Mouse (Mus musculus): ENCODE measurements around the gene Spdye4a.

Gene Spdye4a

GRCm38 (mm10) chr5:143226790-143227189 is at the start of gene Spdye4a:
Gene Spdye4a (minus strand): TSS chr5:143226890.
- DNase-seq, result no peak

- no peak for DNase-seq
These were observed 49.1 kb upstream of the Spdye4a start for GRCm38 (mm10) chr5:143275761-143276160.

DNA sequence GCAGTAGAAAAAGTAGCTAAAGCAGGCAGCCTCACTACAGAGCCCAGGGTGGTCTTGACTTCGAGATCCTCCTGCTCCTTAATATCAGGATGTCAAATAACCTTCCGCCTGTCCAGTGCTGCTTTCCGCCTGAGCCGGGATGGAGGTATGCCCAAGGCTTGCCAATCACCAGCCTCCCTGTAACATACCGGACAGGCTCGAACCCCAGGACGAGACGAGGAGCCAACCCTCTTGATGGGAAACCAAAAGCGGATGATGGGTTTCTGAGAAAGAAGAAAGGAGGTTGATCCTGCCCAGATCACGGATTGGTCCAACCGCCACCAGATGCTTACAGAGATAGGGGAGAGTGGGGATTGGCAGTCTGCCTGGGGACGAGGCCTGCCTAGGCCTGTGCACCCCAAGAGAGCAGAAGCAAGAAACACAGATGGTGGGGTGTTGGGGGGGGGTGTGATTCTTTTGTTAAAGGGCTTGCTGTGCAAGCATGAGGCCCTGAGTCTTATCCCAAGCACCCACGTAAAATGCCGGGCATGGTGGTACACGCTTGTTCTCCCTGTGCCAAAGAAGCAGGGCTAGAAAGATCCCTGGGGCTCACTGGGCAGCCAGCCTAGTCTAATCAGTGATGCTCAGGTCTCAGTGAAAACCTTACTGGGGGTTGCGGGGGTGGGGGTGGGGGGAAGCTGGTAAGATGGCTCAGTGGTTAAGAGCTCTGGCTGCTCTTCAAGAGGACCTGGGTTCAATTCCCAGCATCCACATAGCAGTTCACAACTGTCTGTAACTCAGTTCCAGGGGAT is 46.0 kb upstream of the Spdye4a start:
- DNase-seq, result no peak

- no peak for DNase-seq
These were observed 45.4 kb upstream of the Spdye4a start for GRCm38 (mm10) chr5:143272108-143272507.

GRCm38 (mm10) chr5:143271642-143272041 is 45.0 kb upstream of the Spdye4a start:
- no peak for DNase-seq

GRCm38 (mm10) chr5:143270151-143270519 is 43.4 kb upstream of the Spdye4a start:
- no peak for DNase-seq

DNA sequence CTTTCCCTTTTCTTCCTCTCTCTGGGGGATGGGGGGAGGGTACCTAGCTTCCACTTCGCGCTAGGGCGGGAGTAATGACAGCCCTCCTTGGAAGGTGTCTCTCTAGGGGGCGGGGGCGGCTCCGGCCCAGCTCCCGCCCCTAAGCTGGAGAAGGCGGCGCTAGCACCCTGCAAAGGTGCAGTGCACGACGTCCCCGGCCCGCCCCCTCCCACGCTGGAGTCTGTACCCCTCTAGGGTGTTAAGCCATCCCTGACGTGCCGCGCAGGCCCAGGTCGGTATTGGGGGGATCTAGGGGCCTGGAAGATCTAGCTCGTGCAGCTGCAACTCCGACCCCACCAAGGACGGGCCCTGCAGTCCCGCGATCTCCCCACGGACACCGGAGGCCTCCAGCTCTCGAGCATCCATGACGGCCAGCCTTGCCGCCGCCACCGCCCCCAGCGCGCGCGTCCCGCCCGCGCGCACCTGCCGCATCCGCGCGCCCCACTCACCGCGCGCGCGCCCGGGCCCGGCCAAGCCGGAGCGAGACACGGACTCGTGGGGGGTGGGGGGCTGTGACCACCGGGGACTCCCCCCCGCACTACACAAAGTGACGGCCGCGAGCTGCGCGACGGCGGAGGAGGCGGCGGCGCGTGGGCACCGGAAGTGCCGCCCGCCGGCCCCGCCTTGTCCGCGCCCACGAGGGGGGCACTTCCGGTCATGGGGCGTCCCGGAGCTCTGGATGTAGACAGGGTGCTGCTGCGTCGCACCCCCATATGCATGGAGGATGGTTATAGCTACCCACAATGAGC is 42.9 kb upstream of the Spdye4a start, which contains the start of gene Zfp316:
Gene Zfp316 (minus strand): TSS at position 660 of the 788 bp plus-strand sequence.
- peak; percentile 75 for DNase-seq

- DNase-seq, result no peak
These were observed 42.3 kb upstream of the Spdye4a start for GRCm38 (mm10) chr5:143268985-143269362.

DNA sequence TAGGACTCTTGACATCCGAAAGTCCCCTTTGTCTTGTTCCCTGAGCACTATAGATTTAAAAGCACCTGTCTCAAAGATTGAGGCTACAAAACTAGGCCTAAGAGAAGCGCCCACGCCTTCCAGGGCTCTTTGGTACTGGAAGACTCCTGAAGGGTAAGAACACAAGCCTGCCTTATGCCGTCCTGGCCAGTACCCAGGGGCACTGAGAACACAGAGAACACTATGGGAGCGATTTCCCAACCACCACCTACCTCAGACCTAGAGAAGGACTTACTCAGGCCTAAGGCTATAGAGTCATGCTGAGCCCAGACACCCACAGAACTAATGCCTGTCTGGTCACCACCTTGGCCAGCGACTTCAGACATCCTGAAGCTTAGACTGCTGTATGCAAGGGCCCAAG is 40.1 kb upstream of the Spdye4a start:
- no peak for DNase-seq

GRCm38 (mm10) chr5:143265409-143265808 is 38.7 kb upstream of the Spdye4a start:
- no peak for DNase-seq

DNA sequence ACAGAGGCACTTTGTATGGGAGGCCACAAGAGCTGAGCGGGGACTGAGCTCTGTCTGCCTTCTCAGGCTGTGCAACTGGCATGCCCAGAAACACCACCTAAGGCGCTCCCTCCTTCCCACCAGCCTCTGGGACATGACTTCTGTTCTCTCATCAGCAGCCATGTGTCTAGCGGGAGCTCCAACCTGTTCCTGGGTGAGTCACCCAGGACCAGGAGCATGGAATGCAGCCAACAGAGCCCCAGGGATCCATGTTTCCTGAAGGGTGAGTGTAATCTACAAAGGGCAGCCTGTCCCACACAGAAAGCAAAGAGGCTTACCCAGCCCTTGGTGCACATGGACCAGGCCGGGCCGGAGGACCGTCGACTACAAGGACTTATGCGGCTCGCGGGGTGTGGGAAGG is 38.0 kb upstream of the Spdye4a start:
- no peak for DNase-seq

DNA sequence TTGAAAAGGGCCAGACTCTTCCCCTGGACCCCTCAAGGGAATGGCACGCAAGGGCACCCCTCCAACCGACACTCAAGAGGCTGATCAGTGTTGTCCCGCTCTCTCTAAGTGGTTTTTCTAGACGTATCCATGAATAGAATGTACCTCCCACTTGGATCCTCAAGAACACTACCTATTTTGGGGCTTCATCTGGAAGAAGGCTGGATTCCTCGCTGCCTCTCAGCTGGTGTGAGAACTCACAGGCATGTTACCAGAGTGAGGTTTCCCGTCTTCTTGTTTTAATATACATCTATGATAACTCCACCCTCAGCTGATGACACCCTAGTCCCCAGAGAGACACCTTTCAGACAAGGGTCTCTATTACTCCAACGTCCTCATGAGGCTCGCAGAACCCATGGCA is 34.9 kb upstream of the Spdye4a start:
- DNase-seq, result no peak

- DNase-seq, result no peak
These were observed 29.1 kb upstream of the Spdye4a start for GRCm38 (mm10) chr5:143255802-143256201.

GRCm38 (mm10) chr5:143255131-143255519 is 28.4 kb upstream of the Spdye4a start:
- DNase-seq, result peak; percentile 13

GRCm38 (mm10) chr5:143254487-143255130 is 27.9 kb upstream of the Spdye4a start:
- no peak for DNase-seq

GRCm38 (mm10) chr5:143253881-143254486 is 27.3 kb upstream of the Spdye4a start:
- DNase-seq, result no peak

DNA sequence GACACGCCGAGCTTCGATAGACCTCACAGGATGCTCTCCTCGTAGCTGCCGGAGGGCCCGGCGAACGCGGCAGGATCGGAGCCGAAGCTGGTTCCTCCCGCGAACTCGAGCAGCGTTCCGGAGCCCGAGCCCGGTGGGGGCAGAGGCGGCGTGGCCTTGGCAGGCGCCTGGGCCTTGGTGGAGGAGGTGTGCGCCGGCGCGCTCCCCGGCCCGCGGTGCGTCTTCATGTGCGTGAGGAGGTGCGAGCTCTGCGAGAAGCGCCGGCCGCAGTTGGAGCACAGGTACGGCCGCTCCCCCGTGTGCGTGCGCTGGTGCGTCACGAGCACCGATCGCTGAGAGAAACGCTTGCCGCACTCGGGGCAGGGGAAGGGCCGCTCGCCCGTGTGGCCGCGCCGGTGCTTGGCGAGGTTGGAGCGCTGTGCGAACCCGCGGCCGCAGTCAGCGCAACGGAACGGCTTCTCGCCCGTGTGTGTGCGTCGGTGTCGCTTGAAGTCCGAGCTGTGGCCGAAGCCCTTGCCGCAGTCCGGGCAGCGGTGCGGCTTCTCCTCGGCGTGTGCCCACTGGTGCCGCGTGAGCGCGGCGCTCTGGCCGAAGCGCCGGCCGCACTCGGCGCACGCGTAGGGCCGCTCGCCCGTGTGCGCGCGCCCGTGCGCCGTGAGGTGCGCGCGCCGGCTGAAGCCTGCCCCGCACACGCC is 26.6 kb upstream of the Spdye4a start:
- no peak for DNase-seq

DNA sequence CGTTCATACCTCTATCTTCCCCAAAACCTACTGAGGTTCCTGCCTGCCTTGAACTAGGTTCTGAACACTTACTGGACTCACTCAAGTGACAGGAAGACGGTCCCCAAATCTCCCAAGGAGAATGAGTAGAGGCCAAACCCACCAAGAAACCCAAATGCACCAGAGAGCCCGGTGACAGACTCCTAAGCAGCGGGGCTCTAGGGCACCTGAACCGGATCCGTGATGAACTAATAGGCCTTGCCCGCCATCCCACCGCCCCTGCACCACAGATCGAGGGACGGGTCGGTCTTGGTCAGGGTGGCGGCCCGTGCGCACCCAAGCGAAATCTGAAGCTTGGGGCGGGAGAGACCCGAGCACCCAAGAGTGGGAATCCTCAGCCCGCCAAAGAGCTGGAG is 26.1 kb upstream of the Spdye4a start:
- DNase-seq, result no peak

- DNase-seq, result no peak
These were observed 25.3 kb upstream of the Spdye4a start for GRCm38 (mm10) chr5:143252039-143252438.

DNA sequence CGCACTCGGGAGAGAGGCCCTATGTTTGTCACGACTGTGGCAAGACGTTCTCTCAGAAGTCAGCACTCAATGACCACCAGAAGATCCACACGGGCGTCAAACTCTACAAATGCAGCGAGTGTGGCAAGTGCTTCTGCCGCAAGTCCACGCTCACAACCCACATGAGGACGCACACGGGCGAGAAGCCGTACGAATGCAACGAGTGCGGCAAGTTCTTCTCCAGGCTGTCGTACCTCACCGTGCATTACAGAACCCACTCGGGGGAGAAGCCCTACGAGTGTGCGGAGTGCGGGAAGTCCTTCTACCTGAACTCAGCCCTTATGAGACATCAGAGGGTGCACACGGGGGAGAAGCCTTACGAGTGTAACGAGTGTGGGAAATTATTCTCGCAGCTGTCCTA is 18.2 kb upstream of the Spdye4a start:
- DNase-seq, result no peak

DNA sequence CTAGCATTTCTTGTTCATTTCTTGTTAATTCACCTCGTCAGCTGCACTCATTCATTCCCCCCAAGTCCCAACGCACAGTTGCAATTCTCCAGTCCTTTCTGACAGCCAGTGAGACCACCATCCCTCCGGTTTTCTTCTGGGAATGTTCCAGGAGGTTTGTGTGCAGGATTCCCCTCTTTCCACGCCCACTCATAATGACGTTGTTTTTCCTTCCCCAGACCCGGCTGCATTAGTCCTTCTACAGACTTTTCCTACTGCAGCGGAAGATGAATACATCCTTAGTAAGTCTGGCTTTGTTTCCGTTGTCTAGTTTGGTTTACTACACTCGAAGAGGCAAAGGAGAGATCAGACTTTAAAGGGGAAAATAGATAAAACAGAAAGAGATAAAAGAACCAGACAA is 9.3 kb upstream of the Spdye4a start:
- DNase-seq, result peak; percentile 10

GRCm38 (mm10) chr5:143235028-143235693 is 8.5 kb upstream of the Spdye4a start, which contains the start of gene Zfp12:
Gene Zfp12 (plus strand): TSS chr5:143235163.
- DNase-seq, result peak; percentile 96
